Comparison of ENCODE assay signal across 8 mouse cellular contexts in the genomic region with DNA sequence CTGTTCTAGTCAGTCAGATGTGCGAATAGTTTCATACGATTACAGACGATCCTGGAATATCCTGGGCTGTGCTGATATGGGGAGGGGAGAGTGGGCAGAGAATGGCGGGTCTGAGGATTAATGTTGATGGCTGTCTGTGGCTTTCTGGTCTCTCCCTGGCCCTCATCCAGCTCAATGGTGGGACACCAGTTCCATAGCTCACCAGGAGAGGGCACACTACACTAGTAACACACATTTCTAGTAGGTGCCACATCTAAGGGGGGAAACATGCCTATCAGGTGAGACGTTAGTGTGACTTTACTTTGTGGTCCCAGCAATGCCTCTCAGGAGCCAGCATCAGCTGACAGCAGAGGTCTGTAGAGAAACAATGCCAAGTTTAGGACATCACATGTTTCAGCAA.
DNase-seq lines count a peak whose midpoint lies in the region; ATAC-seq and TF ChIP-seq lines count a peak whose summit lies in the region.
"Had no signal": no experiment of that assay in that cellular context is flagged by ENCODE, and none has a peak within 500 bp of the region (broad histone marks: within the 10 kb centered on the region; RNA-seq: fewer than 3 reads in every experiment).

No protein-coding gene starts in this region.

- H3K4me1 ChIP-seq in ES-E14 (ENCODE audit: control insufficient read depth in 2 of 2, insufficient read depth in 2 of 2, low read length in 2 of 2, poor library complexity in 1 of 2), result peaks cover 0 to 3% of the 10 kb centered on the region in 2 experiments; a peak in 1 of 4 replicates
- H3K4me1 ChIP-seq in cortical plate, adult 2 months (ENCODE audit: control insufficient read depth, insufficient read depth, low read length), result no peaks in the 10 kb centered on the region
- H3K4me1 ChIP-seq in lung, postnatal 0 days (ENCODE audit: insufficient read depth, low read depth, low read length), result no peaks in the 10 kb centered on the region

- peak; percentile 53 for TF ChIP-seq CTCF in cortical plate, adult 2 months (IDR thresholded peaks at IDR 0.05; ENCODE audit: extremely low read depth, insufficient read depth, low read length)
- TF ChIP-seq CTCF in lung, postnatal 0 days (IDR thresholded peaks at IDR 0.05), result peak; percentile 64

- H3K27me3 ChIP-seq in lung, postnatal 0 days (replicated peaks; ENCODE audit: insufficient read depth, low read length), result no peaks in the 10 kb centered on the region

- DNase-seq in layer of hippocampus, adult 11-12 months (ENCODE audit: low spot score), result peak; percentile 35
- no peak for DNase-seq in layer of hippocampus, postnatal 36 days
- peak; percentile 53 for DNase-seq in ES-E14 (ENCODE audit: low read depth, low spot score)
- peak; percentile 17 for DNase-seq in lung, postnatal 0 days (ENCODE audit: low spot score)
- DNase-seq in frontal cortex, postnatal 10 days (ENCODE audit: low spot score in 2 of 2), result no peak

- H3K36me3 ChIP-seq in ES-E14 (ENCODE audit: control insufficient read depth, insufficient read depth, low read length, poor library complexity, severe bottlenecking), result no peaks in the 10 kb centered on the region
- H3K36me3 ChIP-seq in lung, postnatal 0 days (ENCODE audit: insufficient read depth, low read length), result no peaks in the 10 kb centered on the region

- peak; percentile 84 for ATAC-seq in CD4-positive, CD25-positive, alpha-beta regulatory T cell, adult 4 months
- ATAC-seq in lung, postnatal 0 days, result no peak

- in situ Hi-C loops in ES-E14 (cut with MboI; ENCODE audit: low sequenced_read_pairs in 2 of 2, unreplicated experiment in 2 of 2), result no loop called here

- H3K4me3 ChIP-seq in ES-E14 (ENCODE audit: insufficient read depth in 1 of 2, low read depth in 1 of 2, low read length in 2 of 2, poor library complexity in 1 of 2, severe bottlenecking in 1 of 2), result no peak overlapping the region
- no peak overlapping the region for H3K4me3 ChIP-seq in cortical plate, adult 2 months (ENCODE audit: insufficient read depth, low read length)
- H3K4me3 ChIP-seq in lung, postnatal 0 days (ENCODE audit: low read depth, low read length), result no peak overlapping the region
- H3K4me3 ChIP-seq: erythroblast, embryonic 14.5 days had no signal

- TF ChIP-seq POLR2A in cortical plate, adult 2 months (IDR thresholded peaks at IDR 0.05; ENCODE audit: extremely low read depth, insufficient read depth, low read length), result no peak

- H3K9me3 ChIP-seq in ES-E14 (ENCODE audit: control insufficient read depth, insufficient read depth, low read depth, low read length), result no peaks in the 10 kb centered on the region
- no peaks in the 10 kb centered on the region for H3K9me3 ChIP-seq in lung, postnatal 0 days (ENCODE audit: low read length)

- no peak overlapping the region for H3K9ac ChIP-seq in ES-E14 (ENCODE audit: insufficient read depth, low read depth, low read length, poor library complexity, severe bottlenecking)
- H3K9ac ChIP-seq in lung, postnatal 0 days (replicated peaks; ENCODE audit: low read depth), result no peak overlapping the region

- no peak for TF ChIP-seq EP300 in lung, postnatal 0 days (IDR thresholded peaks at IDR 0.05)

- H3K4me2 ChIP-seq in lung, postnatal 0 days (replicated peaks; ENCODE audit: low read depth, low read length), result no peak overlapping the region

- no peak overlapping the region for H3K27ac ChIP-seq in ES-E14 (ENCODE audit: insufficient read depth, low read depth, low read length, poor library complexity, severe bottlenecking)
- H3K27ac ChIP-seq in cortical plate, adult 2 months (ENCODE audit: insufficient read depth, low read length), result no peak overlapping the region
- H3K27ac ChIP-seq in lung, postnatal 0 days (ENCODE audit: low read length), result no peak overlapping the region

- 49% methylated on average over 5 of the region's 5 CpGs for WGBS in lung, postnatal 0 days

TF ChIP-seq in ES-E14, 5 proteins besides CTCF, POLR2A, EP300 and RAD21:
- TF ChIP-seq ZNF384 (IDR thresholded peaks at IDR 0.05; ENCODE audit: low read depth, low read length) (no peak), ZC3H11A (IDR thresholded peaks at IDR 0.05; ENCODE audit: borderline replicate concordance, low read depth, low read length) (no peak), CHD2 (IDR thresholded peaks at IDR 0.05; ENCODE audit: low read depth, low read length) (no peak), MAFK (IDR thresholded peaks at IDR 0.05; ENCODE audit: insufficient read depth, low read depth, low read length) (no peak), HCFC1 (IDR thresholded peaks at IDR 0.05; ENCODE audit: borderline replicate concordance, insufficient read depth, low read length) (no peak)

Comparison
In these comparisons a context has a peak if more than half of its experiments do, and no peak if none do; other contexts are left out.
1. DNase-seq: peak in layer of hippocampus, adult 11-12 months (single experiment), ES-E14 (single experiment) and lung, postnatal 0 days (single experiment); none in layer of hippocampus, postnatal 36 days (0 of 2) and frontal cortex, postnatal 10 days (0 of 2).